Mouse (Mus musculus): ENCODE data around the gene Klhl36.
"Not testable (repeated sequence)": the region's sequence is repeated elsewhere in the genome, so short reads cannot be mapped to it uniquely, and the experiment has no call there.

Gene Klhl36

GRCm38 (mm10) chr8:119836831-119837230 is 25.2 kb upstream of the Klhl36 start:
- no peak for DNase-seq

- no peak for DNase-seq
Observed at GRCm38 (mm10) chr8:119837553-119838071, 24.5 kb upstream of the Klhl36 start.

- DNase-seq, result no peak
Observed at GRCm38 (mm10) chr8:119838100-119838982, 23.7 kb upstream of the Klhl36 start.

- DNase-seq, result no peak
Observed at GRCm38 (mm10) chr8:119838983-119839340, 23.1 kb upstream of the Klhl36 start.

GRCm38 (mm10) chr8:119839419-119840021 is 22.5 kb upstream of the Klhl36 start:
- DNase-seq, result peak; percentile 60

GRCm38 (mm10) chr8:119840275-119840808 is 21.7 kb upstream of the Klhl36 start, which contains the start of gene Cotl1:
Cotl1 (minus strand) TSS chr8:119840544.
- peak; percentile 98 for DNase-seq

- DNase-seq, result peak; percentile 83
Observed at GRCm38 (mm10) chr8:119840905-119841411, 21.1 kb upstream of the Klhl36 start.

GRCm38 (mm10) chr8:119843444-119843843 is 18.6 kb upstream of the Klhl36 start:
- peak; percentile 80 for DNase-seq

- no peak for DNase-seq
Observed at GRCm38 (mm10) chr8:119844577-119844976, 17.5 kb upstream of the Klhl36 start.

- not testable (repeated sequence) for DNase-seq
Observed at GRCm38 (mm10) chr8:119845741-119846140, 16.3 kb upstream of the Klhl36 start.

- no peak for DNase-seq
Observed at GRCm38 (mm10) chr8:119847232-119847922, 14.7 kb upstream of the Klhl36 start.

GRCm38 (mm10) chr8:119853521-119853920 is 8.5 kb upstream of the Klhl36 start:
- no peak for DNase-seq

GRCm38 (mm10) chr8:119854035-119854434 is 8.0 kb upstream of the Klhl36 start:
- DNase-seq, result no peak

- no peak for DNase-seq
Observed at GRCm38 (mm10) chr8:119855656-119856055, 6.4 kb upstream of the Klhl36 start.

- DNase-seq, result no peak
Observed at GRCm38 (mm10) chr8:119857767-119858166, 4.3 kb upstream of the Klhl36 start.

- DNase-seq, result no peak
Observed at GRCm38 (mm10) chr8:119862390-119862734, 296 bp downstream of the Klhl36 start.

- no peak for DNase-seq
Observed at GRCm38 (mm10) chr8:119862749-119863148, 683 bp downstream of the Klhl36 start.

- no peak for DNase-seq
Observed at GRCm38 (mm10) chr8:119869616-119870015, 7.5 kb downstream of the Klhl36 start.

- DNase-seq, result no peak
Observed at GRCm38 (mm10) chr8:119873181-119873580, 11.1 kb downstream of the Klhl36 start.

- no peak for DNase-seq
Observed at GRCm38 (mm10) chr8:119881301-119881700, 19.2 kb downstream of the Klhl36 start.

- DNase-seq, result no peak
Observed at GRCm38 (mm10) chr8:119881917-119882316, 19.9 kb downstream of the Klhl36 start.

- DNase-seq, result no peak
Observed at GRCm38 (mm10) chr8:119883281-119883680, 21.2 kb downstream of the Klhl36 start.

GRCm38 (mm10) chr8:119885612-119886011 is 23.5 kb downstream of the Klhl36 start:
- DNase-seq, result peak; percentile 30
